17 mouse cellular contexts compared by ENCODE assay signal in genomic region chr5:64590747-64591146, GRCm38 (mm10).
DNase-seq lines count a peak whose midpoint lies in the region; ATAC-seq lines count a peak whose summit lies in the region.
"Had no signal": no experiment of that assay in that cellular context is flagged by ENCODE, and none has a peak within 500 bp of the region (broad histone marks: within the 10 kb centered on the region; RNA-seq: fewer than 3 reads in every experiment).

No protein-coding gene starts in this region.

- H3K4me1 ChIP-seq in kidney, embryonic 15.5 days = peaks cover 18% of the 10 kb centered on the region
- H3K4me1 ChIP-seq in liver, embryonic 12.5 days = peaks cover 70% of the 10 kb centered on the region
- H3K4me1 ChIP-seq in forebrain, embryonic 16.5 days (replicated peaks; ENCODE audit: control insufficient read depth, insufficient read depth, low read length) = no peaks in the 10 kb centered on the region

- no peak overlapping the region for H3K4me2 ChIP-seq in kidney, embryonic 15.5 days
- peak overlapping the region; percentile 45 for H3K4me2 ChIP-seq in liver, embryonic 12.5 days
- H3K4me2 ChIP-seq in forebrain, embryonic 16.5 days (ENCODE audit: low read length) = no peak overlapping the region
- H3K4me2 ChIP-seq: embryonic facial prominence, embryonic 13.5 days; limb, embryonic 12.5 days had no signal

- no peaks in the 10 kb centered on the region for H3K27me3 ChIP-seq in kidney, embryonic 15.5 days
- no peaks in the 10 kb centered on the region for H3K27me3 ChIP-seq in liver, embryonic 12.5 days (replicated peaks)
- H3K27me3 ChIP-seq in forebrain, embryonic 16.5 days (replicated peaks; ENCODE audit: control insufficient read depth, insufficient read depth, low read length) = no peaks in the 10 kb centered on the region
- H3K27me3 ChIP-seq: embryonic facial prominence, embryonic 13.5 days; limb, embryonic 12.5 days had no signal

- no peak overlapping the region for H3K27ac ChIP-seq in kidney, embryonic 15.5 days
- peak overlapping the region; percentile 98 for H3K27ac ChIP-seq in liver, embryonic 12.5 days
- no peak overlapping the region for H3K27ac ChIP-seq in forebrain, embryonic 16.5 days (ENCODE audit: low read length)
- H3K27ac ChIP-seq: embryonic facial prominence, embryonic 13.5 days; gastrocnemius, adult 2 months; hindbrain, embryonic 10.5 days; limb, embryonic 12.5 days; midbrain, embryonic 10.5 days had no signal

- H3K9ac ChIP-seq in kidney, embryonic 15.5 days = no peak overlapping the region
- H3K9ac ChIP-seq in liver, embryonic 12.5 days = peak overlapping the region; percentile 58
- no peak overlapping the region for H3K9ac ChIP-seq in forebrain, embryonic 16.5 days (replicated peaks; ENCODE audit: low read depth, low read length)
- H3K9ac ChIP-seq: embryonic facial prominence, embryonic 13.5 days; limb, embryonic 12.5 days had no signal

- H3K4me3 ChIP-seq in kidney, embryonic 15.5 days (replicated peaks) = no peak overlapping the region
- H3K4me3 ChIP-seq in liver, embryonic 12.5 days = no peak overlapping the region
- H3K4me3 ChIP-seq in forebrain, embryonic 16.5 days (replicated peaks; ENCODE audit: low read length) = no peak overlapping the region
- H3K4me3 ChIP-seq: embryonic facial prominence, embryonic 13.5 days; gastrocnemius, adult 2 months; hindbrain, embryonic 10.5 days; limb, embryonic 12.5 days; midbrain, embryonic 10.5 days had no signal

- 91% methylated on average over 1 of the region's 1 CpGs for WGBS in kidney, embryonic 15.5 days
- WGBS in liver, embryonic 12.5 days (ENCODE audit: insufficient replicate concordance) = 24% methylated on average over 1 of the region's 1 CpGs
- WGBS in forebrain, embryonic 16.5 days = 97% methylated on average over 1 of the region's 1 CpGs

- DNase-seq in kidney, adult 8-10 months = no peak
- DNase-seq in c-Kit-positive CD71-positive TER-119-positive erythroid progenitor cells, embryonic 14.5 days (ENCODE audit: low spot score) = peak; percentile 86
- peak; percentile 69 to 70 for DNase-seq in spleen, postnatal 4 days (ENCODE audit: low spot score in 2 of 2)
- DNase-seq in right cerebral cortex, postnatal 36 days (ENCODE audit: low spot score in 2 of 2) = no peak
- no peak for DNase-seq in right cerebral cortex, postnatal 10 days (ENCODE audit: low spot score in 2 of 2)
- DNase-seq: adrenal gland, postnatal 25 days; gastrocnemius, adult 2 months; kidney, postnatal 10 days had no signal

- H3K36me3 ChIP-seq in kidney, embryonic 15.5 days = no peaks in the 10 kb centered on the region
- H3K36me3 ChIP-seq in liver, embryonic 12.5 days = no peaks in the 10 kb centered on the region
- no peaks in the 10 kb centered on the region for H3K36me3 ChIP-seq in forebrain, embryonic 16.5 days (ENCODE audit: control insufficient read depth, insufficient read depth)
- H3K36me3 ChIP-seq: embryonic facial prominence, embryonic 13.5 days; hindbrain, embryonic 10.5 days; limb, embryonic 12.5 days; midbrain, embryonic 10.5 days had no signal

- peak; percentile 73; the same call in 1 of the 2 replicates for ATAC-seq in kidney, embryonic 15.5 days (replicated peaks; ENCODE audit: low FRiP score)
- ATAC-seq in liver, embryonic 12.5 days = peak; percentile 96
- no peak for ATAC-seq in forebrain, embryonic 16.5 days
- ATAC-seq: forebrain, embryonic 14.5 days; inflammation-experienced regulatory T-cells, adult 6 months had no signal

- 0 out of 2 replicates have a peak, but pooled peaks cover 2% of the 10 kb centered on the region for H3K9me3 ChIP-seq in kidney, embryonic 15.5 days (replicated peaks)
- no peaks in the 10 kb centered on the region for H3K9me3 ChIP-seq in liver, embryonic 12.5 days (replicated peaks)
- H3K9me3 ChIP-seq in forebrain, embryonic 16.5 days (ENCODE audit: control insufficient read depth, low read length) = no peaks in the 10 kb centered on the region
- H3K9me3 ChIP-seq: embryonic facial prominence, embryonic 13.5 days; hindbrain, embryonic 10.5 days; limb, embryonic 12.5 days; midbrain, embryonic 10.5 days had no signal

Comparison
In these comparisons a context has a peak if more than half of its experiments do, and no peak if none do; other contexts are left out.
1. DNase-seq: peak in c-Kit-positive CD71-positive TER-119-positive erythroid progenitor cells, embryonic 14.5 days (single experiment) and spleen, postnatal 4 days (2 of 2); none in kidney, adult 8-10 months (0 of 2), right cerebral cortex, postnatal 36 days (0 of 2) and right cerebral cortex, postnatal 10 days (0 of 2).